Mouse (Mus musculus): Measurements from ENCODE around the gene Tenm3. TPM values are rescaled to one million over a fixed set of nuclear protein-coding genes. Genes with fewer than 3 reads are reported as not detected.

The Tenm3 gene
- polyA plus RNA-seq, 1 experiment: 3.1 TPM

DNA sequence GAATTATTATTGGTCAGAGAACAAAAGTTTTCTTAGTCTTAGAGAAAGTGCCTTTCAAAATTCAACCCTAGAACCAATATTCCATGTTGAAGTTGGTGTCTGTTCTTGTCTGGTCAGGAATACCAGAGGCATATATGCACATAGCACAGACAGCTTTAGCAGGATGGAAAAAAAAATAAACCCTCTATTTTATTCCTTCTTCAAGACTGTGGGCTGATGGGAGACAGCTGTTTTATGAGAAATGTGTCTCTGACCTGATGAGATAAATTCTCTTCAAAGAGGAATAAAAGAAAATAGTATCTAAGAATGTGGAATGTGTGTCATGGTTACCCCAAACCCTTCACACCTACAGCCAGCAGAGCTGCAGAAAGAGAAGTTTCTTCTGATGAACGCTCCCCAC is 173.4 kb downstream of the Tenm3 start:
- DNase-seq (ENCODE audit: low read depth): no peak

DNA sequence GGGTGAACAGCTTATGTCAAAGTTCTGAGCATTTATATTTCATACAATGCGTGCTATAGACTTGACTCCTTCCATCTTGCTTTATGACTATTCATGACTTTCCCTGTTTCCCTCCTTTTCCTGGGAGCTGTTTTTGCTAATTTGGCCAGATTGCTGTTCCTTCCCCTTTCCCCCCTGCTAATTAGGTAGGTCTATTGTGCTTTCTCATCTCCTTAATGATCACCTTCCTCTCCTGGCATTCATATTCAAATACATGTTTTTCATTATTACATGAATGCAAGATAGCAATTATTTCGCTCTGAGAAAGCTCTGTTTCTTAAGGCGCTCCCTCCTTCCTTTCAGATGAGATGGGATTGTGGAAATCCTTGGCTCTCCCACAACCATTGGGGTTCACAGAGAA is 178.6 kb downstream of the Tenm3 start:
- DNase-seq (ENCODE audit: low read depth): no peak

DNA sequence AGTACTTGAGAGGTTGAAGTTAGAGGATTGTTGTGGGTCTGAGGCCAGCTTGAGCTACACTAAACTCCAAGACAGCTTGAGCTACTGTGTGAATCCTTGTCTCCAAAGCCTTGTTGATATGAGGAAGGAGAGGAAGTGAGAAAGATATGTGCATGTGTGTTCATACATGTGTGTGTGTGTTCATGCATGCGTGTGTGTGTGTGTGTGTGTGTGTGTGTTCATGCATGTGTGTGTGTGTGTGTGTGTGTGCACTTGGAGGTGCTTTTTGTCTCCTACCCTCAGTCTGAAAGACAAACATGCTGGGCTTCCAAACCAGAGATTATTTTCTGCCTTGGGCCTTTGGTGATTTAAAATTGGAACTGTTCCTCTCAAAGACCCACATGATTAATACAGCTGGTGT is 184.5 kb downstream of the Tenm3 start:
- no peak for DNase-seq (ENCODE audit: low read depth)

DNA sequence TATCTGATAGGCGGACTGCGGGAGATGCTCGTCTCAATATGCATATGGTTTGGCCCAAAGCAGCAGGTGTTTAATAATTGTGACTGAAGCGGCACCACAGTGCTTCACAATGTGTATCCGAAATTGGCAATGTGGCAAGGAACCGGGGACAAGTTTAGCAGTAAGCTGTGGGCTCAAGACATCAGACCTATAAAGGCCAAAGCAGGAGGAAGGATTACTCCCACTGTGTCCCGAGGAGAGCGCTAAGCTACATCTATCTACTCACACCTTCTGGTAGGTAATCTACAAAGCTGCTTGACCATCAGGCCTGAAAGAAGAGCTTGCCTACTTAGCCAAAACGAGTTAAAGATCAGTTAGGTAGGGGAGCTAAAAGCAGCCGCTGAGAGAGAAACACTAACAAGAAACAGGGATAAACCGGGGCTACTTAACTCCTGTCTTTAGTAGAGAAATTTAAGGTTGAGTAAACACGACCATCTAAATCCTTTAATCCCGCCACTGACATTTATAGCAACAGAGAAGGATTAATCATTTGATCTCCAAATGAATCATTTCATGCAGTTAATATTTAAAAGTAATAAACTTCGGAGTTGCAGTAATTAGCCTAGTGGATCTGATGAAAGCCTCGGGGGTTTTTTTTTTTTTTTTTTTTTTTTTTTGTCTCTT is 188.2 kb downstream of the Tenm3 start:
- DNase-seq (ENCODE audit: low read depth): no peak

DNA sequence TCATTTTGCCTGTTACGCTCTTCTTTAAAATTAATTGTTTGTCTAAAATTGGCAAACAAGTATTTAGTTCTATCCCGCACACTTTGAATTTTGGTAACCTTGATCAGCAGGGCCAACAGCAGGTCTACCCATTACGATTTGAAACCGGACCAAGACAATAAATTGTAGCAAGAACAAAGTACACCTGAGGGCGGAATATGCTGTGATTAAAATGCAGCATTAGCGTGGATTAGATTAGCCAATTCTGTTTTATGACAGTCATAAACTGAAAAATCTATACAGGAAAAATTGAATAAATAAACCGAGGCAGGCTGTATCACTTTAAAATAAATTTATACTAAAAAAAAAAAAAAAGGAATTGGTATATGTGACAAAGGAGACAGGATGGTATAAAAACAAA is 193.9 kb downstream of the Tenm3 start:
- DNase-seq (ENCODE audit: low read depth): no peak

DNA sequence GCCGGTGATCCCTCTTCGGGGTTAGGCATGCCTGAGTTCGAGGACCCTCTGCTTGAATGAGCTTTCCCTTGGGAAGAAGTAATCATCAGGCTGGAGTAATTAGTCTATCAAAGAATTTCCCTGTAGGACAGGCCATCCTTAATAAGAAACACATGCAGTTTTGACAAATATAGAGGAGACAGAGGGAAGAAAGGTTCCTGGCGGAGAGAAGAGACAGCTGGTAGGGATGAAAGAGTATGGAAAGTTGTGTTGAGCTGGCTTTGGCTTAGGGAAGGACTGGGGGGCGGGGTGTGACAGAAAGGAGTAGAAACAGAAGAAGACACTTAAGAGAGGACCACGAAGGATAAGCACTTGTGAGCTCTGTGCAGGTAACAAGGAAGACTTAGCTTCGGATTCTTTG is 194.3 kb downstream of the Tenm3 start:
- no peak for DNase-seq (ENCODE audit: low read depth)

DNA sequence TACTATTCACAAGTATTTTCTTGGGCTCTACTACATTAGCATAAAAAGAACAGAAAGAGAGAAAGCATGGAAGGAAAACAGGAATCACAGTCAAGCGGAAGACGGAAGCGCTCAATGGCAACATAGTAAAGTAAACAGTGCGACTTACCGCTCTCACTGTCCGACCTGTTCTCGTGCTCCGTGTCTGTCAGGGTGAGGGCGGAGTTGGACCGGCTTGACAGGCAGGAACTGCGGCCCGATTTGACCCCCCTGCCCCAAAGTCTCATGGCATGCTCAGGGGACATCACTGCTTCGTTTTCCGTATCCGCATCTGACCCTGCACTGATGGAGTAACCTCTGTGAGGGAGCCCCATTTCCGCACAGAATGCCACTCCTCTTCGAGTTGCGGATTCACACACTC is 197.6 kb downstream of the Tenm3 start:
- no peak for DNase-seq (ENCODE audit: low read depth)

DNA sequence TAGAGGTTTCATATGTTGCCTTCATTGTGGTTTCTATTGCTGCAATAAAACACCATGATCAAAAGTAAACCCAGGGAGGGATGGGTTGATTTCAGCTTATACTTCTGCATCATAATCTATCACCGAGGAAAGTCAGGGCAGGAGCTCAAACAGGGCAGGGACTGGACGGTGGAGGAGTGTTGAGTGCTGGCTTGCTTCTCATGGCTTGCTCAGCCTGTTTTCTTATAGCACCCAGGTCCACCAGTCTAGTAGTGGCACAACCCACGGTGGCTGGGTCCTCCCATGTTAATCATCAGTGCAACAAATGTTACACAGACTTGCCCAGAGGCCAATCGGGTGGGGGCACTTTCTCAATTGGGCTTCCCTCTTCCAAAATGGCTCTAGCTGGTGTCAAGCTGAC is 205.6 kb downstream of the Tenm3 start:
- DNase-seq (ENCODE audit: low read depth): no peak

DNA sequence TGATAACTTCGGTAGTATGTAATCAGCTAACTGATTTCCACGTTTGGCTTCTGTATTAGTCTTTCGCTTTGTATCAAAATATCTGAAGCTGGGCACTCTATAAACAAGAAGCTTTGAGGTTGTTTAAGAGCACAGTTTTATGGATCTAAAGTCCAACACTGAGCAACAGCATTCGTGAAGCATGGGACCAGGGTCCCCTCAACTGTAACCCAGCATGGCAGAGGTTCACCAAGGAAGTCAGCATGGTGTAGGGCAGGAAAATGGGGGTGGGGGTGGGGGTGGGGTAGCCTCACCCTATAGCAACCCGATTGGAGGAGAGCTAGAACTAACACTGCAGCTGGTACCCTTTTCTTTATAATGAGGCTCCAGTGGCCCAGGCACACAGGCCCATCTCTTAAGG is 206.8 kb downstream of the Tenm3 start:
- DNase-seq (ENCODE audit: low read depth): no peak

DNA sequence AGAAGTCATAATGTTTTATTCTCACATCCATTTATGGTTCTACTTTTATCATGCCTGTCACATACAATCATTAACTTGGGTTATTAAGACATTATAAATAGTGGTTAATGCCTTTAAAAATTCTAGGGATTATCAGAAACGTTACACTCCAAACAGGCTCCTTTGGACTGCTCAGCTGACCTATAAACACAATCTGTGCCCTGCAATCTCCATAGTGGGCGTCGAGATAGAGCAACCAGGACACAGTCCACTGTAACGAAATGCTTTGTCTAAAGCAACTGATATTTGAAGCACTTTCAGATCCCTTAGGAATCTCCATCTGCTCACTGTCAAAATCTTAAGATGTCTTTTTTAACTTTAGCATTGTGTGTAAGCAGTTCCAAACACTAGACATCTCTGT is 207.9 kb downstream of the Tenm3 start:
- no peak for DNase-seq (ENCODE audit: low read depth)

DNA sequence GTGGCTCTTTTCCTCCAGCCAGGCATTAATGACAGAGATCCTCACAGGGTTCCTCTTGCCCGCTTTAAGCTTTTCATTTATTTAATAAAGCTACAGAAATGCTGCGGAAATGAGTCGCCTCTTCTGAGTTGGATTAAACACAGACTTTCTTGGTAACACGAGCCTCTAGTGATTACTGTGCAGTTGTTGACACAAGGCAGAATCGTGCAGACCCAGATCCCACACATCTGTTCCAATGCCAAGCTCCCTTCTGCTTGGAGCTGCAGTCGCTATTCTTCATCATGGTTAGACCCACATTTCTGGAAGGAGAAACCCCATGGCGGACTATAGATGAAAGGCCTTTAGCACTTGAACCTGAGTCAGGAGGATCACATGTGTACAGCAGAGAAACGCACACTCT is 210.3 kb downstream of the Tenm3 start:
- no peak for DNase-seq (ENCODE audit: low read depth)

DNA sequence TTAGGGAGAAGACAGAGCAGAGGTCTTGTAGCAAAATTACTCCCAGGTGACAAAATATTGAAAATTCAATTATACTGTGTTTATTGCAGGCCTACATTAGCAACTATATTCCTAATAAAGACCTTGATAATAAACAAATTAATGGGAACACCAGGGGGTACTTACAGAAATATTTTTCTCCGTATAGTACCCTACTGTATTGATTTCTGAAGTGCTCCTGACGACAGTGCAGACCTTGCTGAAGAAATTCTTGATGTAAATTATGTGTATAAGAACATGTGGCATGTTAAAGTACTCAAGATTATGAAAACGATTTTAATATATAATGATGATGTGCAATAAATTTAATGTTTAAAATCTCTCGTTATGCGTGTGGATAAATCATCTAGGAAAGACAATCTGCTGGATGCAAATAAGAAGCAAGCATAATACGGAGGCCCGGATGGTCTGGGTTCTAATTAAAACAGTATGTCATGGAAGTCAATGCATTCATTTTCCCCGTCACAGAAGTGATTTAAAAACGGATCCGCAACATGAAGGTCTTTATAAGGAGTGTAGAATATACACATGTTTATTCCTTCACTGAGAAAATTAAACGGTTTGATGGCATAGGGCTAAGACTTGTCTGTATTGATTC is 221.1 kb downstream of the Tenm3 start:
- no peak for DNase-seq (ENCODE audit: low read depth)

DNA sequence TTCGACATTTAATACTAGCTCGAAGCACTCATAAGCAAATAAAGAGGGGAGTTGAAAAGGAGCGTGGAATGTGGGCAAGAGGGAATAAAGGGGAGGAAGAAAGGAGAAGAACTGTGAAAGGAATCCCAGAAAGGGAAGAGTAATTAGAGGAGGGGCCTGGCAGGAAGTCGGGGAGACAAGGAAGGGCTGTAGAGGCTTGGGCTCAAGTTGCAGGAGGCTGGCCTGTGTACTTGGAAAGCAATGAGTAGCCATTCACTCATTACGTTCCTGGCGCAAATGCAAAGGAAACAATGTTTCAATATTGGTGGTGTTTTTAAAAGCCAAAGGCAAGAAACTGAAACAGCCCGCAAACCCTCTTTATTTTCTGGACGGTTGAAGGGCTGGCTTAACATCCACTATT is 228.7 kb downstream of the Tenm3 start:
- no peak for DNase-seq (ENCODE audit: low read depth)

DNA sequence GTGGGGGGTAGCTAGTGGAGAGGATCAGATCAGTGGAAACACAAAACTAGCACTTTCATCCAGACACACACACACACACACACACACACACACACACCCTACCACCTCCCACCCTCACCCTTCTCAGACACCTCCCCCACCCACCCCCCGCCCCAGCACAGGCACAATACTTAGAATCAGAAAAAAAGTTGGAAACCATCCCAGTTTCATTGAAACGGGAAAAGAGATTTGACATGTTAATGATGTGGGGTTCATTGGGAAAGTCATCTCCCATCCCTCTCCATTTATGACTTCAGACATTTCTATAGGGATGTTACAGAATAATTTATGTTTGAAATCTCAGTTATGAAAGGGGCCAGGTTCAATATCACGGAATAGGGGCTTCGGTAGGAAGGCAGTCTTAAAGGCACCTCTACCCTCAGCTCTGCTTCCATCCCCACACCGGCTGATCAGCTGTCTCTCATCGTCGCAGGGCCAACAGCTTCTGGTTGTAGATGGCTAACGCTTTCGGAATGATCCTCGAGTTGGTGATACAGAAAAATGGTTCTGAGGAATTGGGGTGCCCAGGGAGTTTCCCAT is 231.7 kb downstream of the Tenm3 start:
- no peak for DNase-seq (ENCODE audit: low read depth)

DNA sequence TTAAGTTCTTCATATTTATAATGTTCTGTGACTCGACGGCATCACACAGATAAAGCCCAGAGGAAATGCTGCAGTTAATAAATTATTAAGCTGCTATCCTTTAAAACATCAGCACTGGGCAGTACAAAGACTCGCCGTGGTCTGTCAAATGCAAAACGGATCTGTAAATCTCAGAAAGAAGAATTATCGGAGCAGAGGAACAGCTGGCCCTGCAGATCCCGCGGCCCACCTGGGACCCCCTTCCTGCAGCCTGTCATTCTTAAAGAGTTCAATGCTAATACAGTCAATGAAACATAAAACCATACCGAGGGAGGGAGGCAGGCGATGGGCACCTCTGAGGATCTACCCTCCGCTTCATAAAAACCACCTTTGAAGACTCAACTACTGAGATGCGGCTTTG is 232.6 kb downstream of the Tenm3 start:
- DNase-seq (ENCODE audit: low read depth): no peak

DNA sequence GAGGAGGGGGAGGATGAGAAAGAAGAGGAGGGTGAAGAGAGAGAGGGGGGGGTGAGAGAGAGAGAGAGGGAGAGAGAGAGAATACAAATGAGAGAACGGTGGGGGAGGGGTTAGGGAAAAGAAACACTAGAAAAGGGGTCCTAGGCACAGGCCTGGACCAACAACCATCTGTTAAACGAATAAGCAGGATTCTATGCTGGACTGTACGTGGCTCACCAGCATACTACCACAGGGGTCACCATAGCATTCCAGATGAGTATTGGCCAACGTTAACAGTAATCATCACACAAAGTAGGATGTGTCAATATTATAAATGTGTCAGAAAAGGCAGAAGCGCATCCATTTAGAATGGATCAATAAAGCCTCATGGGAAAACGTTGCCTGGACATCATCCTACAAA is 233.4 kb downstream of the Tenm3 start:
- DNase-seq (ENCODE audit: low read depth): no peak

DNA sequence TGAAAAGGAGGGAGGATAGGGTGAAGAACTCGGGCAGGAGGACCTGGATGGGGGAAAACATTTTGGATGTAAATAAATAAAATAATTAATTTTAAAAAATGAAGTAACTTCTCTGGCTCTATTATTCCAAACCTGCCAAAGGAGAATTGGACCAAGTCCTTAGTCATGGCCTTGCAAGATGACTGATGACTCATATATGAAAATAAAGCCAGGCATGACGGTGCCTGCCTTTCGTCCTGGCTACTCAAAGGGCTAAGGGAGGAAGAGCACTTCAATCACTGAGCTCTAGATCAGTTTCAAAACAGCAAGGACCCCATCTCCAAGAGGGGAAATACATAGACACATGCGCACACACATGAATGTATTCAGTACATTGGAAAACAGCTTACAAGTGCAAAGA is 234.1 kb downstream of the Tenm3 start:
- no peak for DNase-seq (ENCODE audit: low read depth)

DNA sequence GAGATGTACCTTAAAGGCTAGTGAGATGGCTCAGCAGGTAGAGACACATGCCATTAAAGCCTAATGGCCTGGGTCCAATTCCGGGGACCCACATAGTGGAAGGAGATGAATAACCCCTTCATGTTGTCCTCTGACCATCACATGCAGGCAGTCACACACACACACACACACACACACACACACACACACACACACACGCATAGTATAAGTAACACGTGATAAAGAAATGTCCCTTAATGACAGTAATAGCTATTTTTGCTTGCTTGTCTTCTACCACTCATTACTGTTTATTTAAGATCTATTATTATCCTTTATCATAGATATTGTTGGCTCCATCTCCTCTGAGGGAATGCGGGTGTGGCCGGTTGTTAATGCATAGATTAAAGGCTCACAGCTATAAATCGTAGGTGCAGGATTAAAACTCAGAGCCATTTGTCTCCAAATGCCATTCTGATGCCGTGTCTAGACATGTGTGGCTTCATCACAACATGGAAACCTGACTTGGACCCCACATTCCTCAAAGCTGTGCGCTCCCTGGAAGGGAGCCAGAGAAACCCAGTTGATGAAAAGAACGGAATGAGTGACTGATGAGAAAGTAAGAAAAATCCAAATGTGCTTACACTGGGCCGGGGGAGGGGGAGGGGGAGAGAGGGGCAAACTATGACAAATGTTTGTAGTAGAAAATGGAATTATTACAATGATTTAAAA is 239.4 kb downstream of the Tenm3 start:
- no peak for DNase-seq (ENCODE audit: low read depth)

DNA sequence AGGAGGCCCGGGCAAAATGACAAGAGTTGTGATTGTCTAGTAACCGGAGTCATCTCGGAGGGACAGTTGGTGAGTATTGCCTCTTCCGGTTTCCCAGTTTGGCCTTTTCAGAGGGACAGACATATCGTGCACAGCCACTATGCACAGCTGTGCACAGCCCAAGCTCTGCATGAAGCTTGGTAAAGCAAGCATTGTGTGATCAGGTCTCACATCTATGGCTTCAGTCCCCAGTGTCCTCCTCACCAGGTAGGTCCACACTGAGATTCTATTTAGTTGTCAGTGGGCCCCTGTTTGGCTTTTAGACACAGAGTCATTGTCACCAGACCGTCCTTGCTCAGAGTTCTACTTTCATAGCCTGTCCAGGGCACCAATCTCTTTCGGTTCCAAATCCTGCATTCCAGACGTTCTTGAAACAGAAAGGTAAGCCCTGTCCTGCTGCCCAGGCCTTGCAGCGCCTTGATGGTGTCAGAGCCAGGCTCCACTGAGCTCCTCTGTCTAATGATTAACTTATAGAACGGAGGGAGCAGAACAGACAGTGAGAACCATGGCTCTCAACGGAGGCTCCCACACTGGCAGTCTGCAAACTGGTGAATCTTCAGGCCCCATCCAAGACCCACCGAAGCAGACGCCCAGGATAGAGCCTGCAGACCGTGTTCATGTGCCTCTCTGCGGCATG is 240.4 kb downstream of the Tenm3 start:
- DNase-seq (ENCODE audit: low read depth): no peak

DNA sequence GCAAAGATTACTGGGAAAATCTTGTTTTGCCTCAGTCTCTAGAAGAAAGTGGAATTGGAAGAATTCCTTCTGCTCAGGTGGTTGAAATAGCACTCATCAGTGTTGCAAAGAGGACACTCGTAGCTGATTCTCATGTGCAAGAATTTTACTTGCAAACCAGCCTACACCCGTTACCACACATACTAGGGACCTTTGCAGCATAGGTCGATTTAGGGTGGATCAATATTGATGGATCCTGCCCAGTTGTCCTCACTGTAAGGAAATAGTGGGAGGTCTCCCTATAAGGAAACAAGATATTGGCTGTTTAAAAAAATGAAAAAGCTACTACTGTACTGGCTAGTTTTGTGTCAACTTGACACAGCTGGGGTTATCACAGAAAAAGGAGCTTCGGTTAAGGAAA is 242.1 kb downstream of the Tenm3 start:
- no peak for DNase-seq (ENCODE audit: low read depth)

DNA sequence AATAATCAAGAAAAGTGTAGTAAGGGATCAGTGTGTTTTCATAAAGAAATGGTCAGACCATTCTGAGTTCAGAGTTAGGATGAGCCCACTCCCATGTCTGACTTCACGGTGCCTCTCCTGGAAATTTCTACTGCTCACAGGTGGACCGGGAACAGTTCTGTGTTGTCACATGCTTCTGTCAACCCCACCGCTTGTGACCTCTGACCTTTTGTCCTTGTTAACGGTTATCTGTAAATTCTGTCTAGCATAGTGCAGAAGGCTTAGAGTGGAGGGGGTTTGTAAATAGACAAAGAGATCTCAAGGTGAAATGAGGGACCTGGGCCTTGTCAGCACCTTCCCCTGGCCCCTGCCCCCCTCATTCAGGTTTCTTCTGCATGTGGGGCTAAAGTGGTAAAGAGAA is 244.7 kb downstream of the Tenm3 start:
- DNase-seq (ENCODE audit: low read depth): no peak

DNA sequence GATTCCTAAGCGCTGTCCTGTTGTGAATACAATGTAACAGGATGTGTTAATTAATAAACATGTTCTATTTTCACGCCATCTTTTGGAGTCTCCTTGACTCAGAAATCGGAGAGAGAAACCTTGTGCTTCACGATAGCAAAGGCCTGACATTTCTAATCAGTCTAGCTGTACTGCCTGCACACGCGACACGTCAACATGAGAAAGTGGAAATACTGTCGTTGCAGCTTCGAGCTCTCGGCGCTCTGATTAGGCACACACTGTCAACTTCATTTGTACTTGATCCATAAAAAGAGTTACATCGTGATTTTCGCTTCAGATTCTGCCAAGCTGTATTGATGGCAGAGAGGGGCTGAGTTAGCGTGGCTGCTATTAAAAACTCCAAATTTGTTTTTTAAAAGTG is 247.4 kb downstream of the Tenm3 start:
- no peak for DNase-seq (ENCODE audit: low read depth)

DNA sequence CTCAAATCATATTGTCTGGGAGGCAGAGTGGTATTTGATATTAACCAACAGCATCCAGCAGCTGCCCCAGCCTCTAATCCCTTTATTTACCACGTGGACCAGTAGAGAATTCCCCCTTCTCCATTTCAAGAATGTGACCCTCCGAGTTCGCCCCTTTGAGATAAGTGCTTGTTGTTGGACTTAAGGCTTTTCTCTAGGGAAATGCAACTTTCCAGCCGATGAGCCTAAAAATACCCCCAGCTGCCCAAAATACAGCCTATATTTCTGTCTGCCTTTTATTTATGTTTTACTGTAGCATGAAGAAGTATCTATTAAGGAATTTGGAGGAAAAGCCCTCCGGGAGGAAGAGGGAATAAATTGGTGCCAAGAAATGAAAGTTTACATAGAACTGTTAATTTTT is 251.9 kb downstream of the Tenm3 start:
- DNase-seq (ENCODE audit: low read depth): no peak

Data from gonadal fat pad, adult 2 months (tissue).